Mouse (Mus musculus) inflammation-experienced regulatory T-cells, adult 16 weeks (primary cell): ENCODE measurements around the gene Cdh1. TPM values are rescaled to one million over a fixed set of nuclear protein-coding genes. Genes with fewer than 3 reads are reported as not detected.

Source experiments
- polyA plus RNA-seq: library from polyadenylated mRNA; unstranded; fragments of 100-300 nt; shearing (Covaris generic); gene quantifications from one replicate; pipeline ENCODE4 v1.2.1, GENCODE M21; 2017

Cdh1 gene
- polyA plus RNA-seq: 1.1 TPM

DNA sequence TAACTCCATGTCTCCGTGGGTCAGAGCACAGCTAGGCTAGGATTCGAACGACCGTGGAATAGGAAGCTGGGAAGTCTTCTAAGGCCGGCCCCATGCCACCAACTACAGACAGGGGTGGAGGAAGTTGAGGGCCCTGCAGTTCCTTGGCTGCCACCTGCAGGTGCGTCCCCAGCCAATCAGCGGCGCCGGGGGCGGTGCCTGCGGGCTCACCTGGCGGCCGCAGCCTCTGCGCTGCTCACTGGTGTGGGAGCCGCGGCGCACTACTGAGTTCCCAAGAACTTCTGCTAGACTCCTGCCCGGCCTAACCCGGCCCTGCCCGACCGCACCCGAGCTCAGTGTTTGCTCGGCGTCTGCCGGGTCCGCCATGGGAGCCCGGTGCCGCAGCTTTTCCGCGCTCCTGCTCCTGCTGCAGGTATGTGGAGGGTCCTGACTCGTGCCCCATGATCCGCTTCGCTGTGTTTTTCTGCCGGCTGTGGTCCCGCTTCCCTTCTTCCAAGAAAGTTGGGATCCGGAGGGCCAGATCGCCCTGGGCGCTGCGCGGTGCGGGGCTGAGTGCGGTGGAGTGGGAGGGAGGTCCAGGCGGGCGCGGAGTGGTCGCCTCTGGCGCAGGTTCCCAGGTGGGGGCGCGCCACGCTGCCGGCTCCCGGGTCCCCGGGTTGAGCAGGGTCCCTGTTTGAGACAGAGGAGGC lies at the start of gene Cdh1:
Gene Cdh1 (plus strand): TSS at position 221 of the 689 bp plus-strand sequence.

DNA sequence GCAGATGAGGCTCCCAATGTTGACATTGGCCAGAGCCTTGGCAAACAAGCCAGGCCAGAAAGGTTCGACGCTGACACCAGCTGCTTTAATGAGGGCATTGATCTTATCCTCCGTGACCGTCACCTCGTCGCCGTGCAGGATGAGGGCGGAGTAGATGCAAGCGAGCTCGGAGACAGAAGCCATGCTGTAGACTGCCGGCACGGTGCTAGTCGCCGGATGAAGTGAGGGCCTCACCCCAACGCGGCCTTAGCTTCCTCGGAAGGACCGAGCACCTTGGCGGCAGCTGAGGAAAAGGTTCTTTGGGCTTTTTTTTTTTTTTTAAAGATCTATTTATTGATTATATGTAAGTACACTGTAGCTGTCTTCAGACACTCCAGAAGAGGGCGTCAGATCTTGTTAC lies 30.0 kb upstream of the Cdh1 start, which contains the start of gene Gm10073:
Gene Gm10073 (minus strand): TSS at position 294 of the 400 bp plus-strand sequence.

DNA sequence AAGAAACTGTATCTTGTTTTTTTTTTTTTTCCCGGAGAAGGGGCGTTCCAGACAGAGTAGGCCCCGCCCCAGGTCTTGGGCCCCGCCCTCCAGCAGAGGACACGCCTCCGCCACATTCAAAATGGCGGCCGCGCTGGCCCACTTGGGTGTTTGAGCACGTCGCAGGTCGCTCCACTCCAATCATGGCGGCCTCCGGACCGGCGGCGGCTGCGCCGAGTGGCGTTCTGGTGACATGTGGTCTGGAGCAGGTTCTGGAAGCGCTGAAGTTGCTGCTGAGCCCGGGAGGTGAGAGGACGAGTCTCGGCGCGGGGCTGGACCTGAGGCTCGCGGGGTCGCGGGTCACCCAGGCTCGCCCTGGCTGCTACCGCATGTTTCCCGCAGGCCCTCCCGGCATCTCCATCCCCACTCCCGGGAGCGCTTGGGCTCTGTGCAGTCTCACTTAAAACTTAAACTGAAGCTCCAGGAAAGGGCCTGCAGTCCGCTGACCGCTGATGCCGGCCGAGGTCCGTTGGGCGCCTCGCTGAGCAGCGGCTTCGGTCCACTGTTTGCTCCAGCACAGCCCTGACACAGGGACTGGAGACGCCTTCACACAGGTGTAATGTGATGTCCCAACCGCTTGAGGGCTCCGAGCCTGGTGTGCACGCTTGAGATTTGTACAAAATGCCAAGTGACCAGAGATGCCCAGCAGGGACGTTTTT lies 80.0 kb downstream of the Cdh1 start, which contains the start of gene Tango6:
Gene Tango6 (plus strand): TSS at position 98 of the 698 bp plus-strand sequence.

Other genes with a start within 250 kb of the Cdh1 start
- gene Zfp90, start 188.0 kb upstream of the Cdh1 start, polyA plus RNA-seq: 10.0 TPM
- gene 6030452D12Rik, start 102.8 kb upstream of the Cdh1 start, polyA plus RNA-seq: not detected
- not detected for gene Cdh3, start 92.5 kb upstream of the Cdh1 start, polyA plus RNA-seq
- 8.0 TPM for gene Gm10073, start 29.9 kb upstream of the Cdh1 start, polyA plus RNA-seq
- 13.3 TPM for gene Tango6, start 79.7 kb downstream of the Cdh1 start, polyA plus RNA-seq